Mouse (Mus musculus) frontal cortex, postnatal 25 days (tissue): ENCODE measurements at regions not wholly inside any gene's neighbourhood (a gene's known extent, or its start where the extent isn't known, plus 50 kb on each side); places are given as distances from the start of the nearest gene placed in this dataset.

Experiments used
- DNase-seq, 2 experiments: peaks; one replicate each; pipeline ENCODE4 v3.0.0; 2022; ENCODE audit warnings: low spot score in 2 of 2

DNA sequence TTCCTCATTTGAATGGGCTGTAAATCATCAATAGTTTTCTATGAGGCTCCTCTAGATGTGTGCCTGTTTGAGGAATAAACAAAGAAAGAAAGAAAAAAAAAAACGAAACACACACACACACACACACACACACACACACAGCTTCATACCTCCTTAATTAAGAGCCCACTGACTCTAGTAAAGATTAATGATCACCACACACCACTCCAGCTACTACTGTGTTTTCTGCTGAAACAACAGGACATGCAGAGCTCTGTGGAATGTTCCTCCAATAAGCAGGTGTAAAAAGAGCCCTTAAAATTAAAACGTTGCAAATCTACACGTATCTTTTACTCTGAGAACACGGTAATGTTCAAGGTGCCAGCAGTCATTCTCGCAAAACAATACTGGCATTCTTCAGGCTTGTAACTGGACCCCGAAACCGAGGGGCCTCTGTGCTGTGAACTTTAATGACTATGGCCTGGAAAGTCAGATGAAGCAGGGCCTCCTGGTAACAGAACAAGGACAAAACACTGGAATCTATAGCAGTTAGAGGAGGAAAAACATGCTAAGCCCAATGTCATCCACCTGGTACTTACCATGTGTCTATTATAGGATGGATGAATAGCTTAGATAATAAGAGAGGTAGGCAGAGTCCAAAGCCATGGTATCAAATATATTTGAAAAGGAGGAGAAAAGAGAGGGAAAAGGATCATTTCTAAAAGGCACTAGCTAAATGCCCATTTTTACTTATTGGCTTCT, 151.7 kb downstream of the Gm11361 start:
- DNase-seq: no peak

DNA sequence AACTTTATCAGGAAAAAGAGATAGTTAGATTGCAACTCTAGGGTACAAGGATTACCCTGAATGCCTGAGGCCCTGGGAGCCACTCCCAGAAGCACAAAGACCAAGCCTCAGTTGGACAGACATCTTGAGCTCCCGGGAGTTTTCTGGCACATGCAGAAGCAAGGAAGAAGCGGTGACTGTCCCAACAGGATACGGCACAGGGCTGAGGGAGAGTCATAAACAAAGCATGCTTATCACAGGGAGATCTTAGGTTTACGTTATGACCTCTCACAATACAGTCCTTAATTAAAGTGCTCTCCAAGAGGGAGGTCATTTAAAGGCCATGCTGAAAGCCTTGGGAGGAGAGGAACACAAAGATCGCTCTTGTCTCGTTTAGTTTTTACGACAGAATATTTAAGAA, 143.1 kb downstream of the Gm11361 start:
- no peak for DNase-seq
